Comparison of ENCODE assay signal across 13 mouse cellular contexts in the genomic region with DNA sequence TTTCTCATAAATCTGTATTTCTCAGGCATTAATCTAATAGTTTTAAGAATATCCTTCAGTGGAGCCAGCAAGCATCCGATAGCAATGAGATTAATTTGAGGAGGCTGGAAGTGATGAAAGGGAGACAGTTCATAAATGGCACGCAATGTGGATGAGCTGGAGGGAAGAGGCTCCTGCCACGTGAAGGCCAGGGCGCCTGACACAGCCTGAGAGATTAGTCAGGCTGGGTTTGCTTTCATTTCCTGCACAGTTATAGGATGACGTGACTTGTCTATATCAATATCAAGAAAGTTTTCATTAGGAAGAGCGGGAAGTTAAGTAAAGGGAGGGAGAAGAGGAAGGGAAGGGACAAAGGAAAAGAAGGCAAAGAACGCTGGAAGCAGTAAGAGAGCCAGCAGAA.
"Had no signal": no experiment of that assay in that cellular context is flagged by ENCODE, and none has a peak within 500 bp of the region (broad histone marks: within the 10 kb centered on the region; RNA-seq: fewer than 3 reads in every experiment).

No protein-coding gene starts in this region.

- H3K27me3 ChIP-seq: liver, embryonic 13.5 days; lung, embryonic 15.5 days had no signal

- H3K27ac ChIP-seq: limb, embryonic 10.5 days; liver, embryonic 13.5 days; lung, embryonic 15.5 days; macrophage; midbrain, embryonic 12.5 days had no signal

- H3K9ac ChIP-seq: liver, embryonic 13.5 days; liver, postnatal 0 days; lung, embryonic 15.5 days; midbrain, embryonic 12.5 days had no signal

- H3K4me3 ChIP-seq: limb, embryonic 10.5 days; liver, embryonic 13.5 days; lung, embryonic 15.5 days; megakaryocyte, embryonic 14.5 days; midbrain, embryonic 12.5 days had no signal

- H3K36me3 ChIP-seq: limb, embryonic 10.5 days; liver, embryonic 13.5 days; lung, embryonic 15.5 days; midbrain, embryonic 12.5 days had no signal

- H3K9me3 ChIP-seq: limb, embryonic 10.5 days; liver, embryonic 13.5 days; lung, embryonic 15.5 days; megakaryocyte, embryonic 14.5 days; midbrain, embryonic 12.5 days had no signal

- H3K4me2 ChIP-seq: liver, embryonic 13.5 days; lung, embryonic 15.5 days; midbrain, embryonic 12.5 days had no signal

- H3K4me1 ChIP-seq: limb, embryonic 10.5 days; liver, embryonic 13.5 days; megakaryocyte, embryonic 14.5 days; midbrain, embryonic 12.5 days had no signal

- DNase-seq: kidney, adult 2 months; kidney, postnatal 25 days; layer of hippocampus, adult 9-11 months; liver, embryonic 13.5 days; liver, postnatal 0 days; lung, postnatal 14 days; right cerebral cortex, postnatal 25 days; thymus, postnatal 36 days had no signal
